Mouse (Mus musculus) liver, postnatal 0 days (tissue): ENCODE measurements around the gene Slc43a1. TPM values are rescaled to one million over a fixed set of nuclear protein-coding genes. Genes with fewer than 3 reads are reported as not detected.
A peak's percentile ranks its signal among the peaks of the same experiment; 100 is the strongest.

Experiments
- ATAC-seq: fragments of 200-750 bp; cut with Nextera tagmentation; 2 replicates; pipeline ENCODE4 v1.8.0; 2017; ENCODE audit warnings: mild to moderate bottlenecking, moderate library complexity
- DNase-seq: peaks from one replicate; pipeline ENCODE4 v3.0.0-alpha.2; 2016
- H3K27ac ChIP-seq: fragments of 300-500 bp; sonication (generic); 2 replicates; pipeline ENCODE4 v1.5.1; 2014; ENCODE audit warnings: antibody characterized with exemption, moderate library complexity, mild to moderate bottlenecking, low read depth
- H3K27me3 ChIP-seq: fragments of 300-500 bp; sonication (generic); 2 replicates; pipeline ENCODE4 v1.6.1; 2014; ENCODE audit warnings: low read length, control low read depth, mixed read lengths; ENCODE audit not compliant: insufficient read depth
- H3K36me3 ChIP-seq: fragments of 300-500 bp; sonication (generic); replicated peaks from 2 replicates; pipeline ENCODE4 v1.6.1; 2014; ENCODE audit warnings: mild to moderate bottlenecking, control low read depth, low read length, moderate library complexity, mixed read lengths; ENCODE audit not compliant: insufficient read depth
- H3K4me1 ChIP-seq: fragments of 300-500 bp; sonication (generic); 2 replicates; pipeline ENCODE4 v1.6.1; 2014; ENCODE audit warnings: antibody characterized with exemption, mild to moderate bottlenecking, control low read depth; ENCODE audit not compliant: insufficient read depth
- H3K4me2 ChIP-seq: fragments of 300-500 bp; sonication (generic); 2 replicates; pipeline ENCODE4 v1.6.1; 2014; ENCODE audit warnings: low read depth, mild to moderate bottlenecking, low read length, moderate library complexity, mixed read lengths
- H3K4me3 ChIP-seq: fragments of 300-500 bp; sonication (generic); 2 replicates; pipeline ENCODE4 v1.5.1; 2014; ENCODE audit warnings: low read depth, low read length
- H3K9ac ChIP-seq: fragments of 300-500 bp; sonication (generic); replicated peaks from 2 replicates; pipeline ENCODE4 v1.6.1; 2014; ENCODE audit warnings: mild to moderate bottlenecking, moderate library complexity
- H3K9me3 ChIP-seq: fragments of 300-500 bp; sonication (generic); 2 replicates; pipeline ENCODE4 v1.6.1; 2016; ENCODE audit warnings: mild to moderate bottlenecking, control low read depth, low read length, mixed read lengths
- CTCF ChIP-seq: sonication (generic); IDR thresholded peaks from 2 replicates; pipeline ENCODE4 v1.5.1; 2016; ENCODE audit warnings: antibody characterized with exemption, low read depth
- EP300 ChIP-seq: IDR thresholded peaks from 2 replicates; pipeline ENCODE4 v1.6.1; 2016; ENCODE audit warnings: antibody characterized with exemption, low read depth, mild to moderate bottlenecking
- WGBS: fragments of 180-500 bp; shearing (Covaris S2); extraction: QIAGEN DNeasy Blood & Tissue Kit; methylation state at CpG from one replicate; pipeline ENCODE4 v1.1.7; 2014; ENCODE audit not compliant: insufficient replicate concordance; 5-methylcytosine and 5-hydroxymethylcytosine counted together
- polyA plus RNA-seq: library from polyadenylated mRNA; unstranded; fragments of >200 nt; fragmentation: Nextera tagmentation; extraction: Ambion mirVana; gene quantifications from 2 replicates; pipeline ENCODE4 v1.2.1, GENCODE M21; 2015

Slc43a1 gene
- polyA plus RNA-seq, 1 experiment from 2014 or later, result 67.8 TPM

GRCm38 (mm10) chr2:84809330-84809729 lies 29.3 kb upstream of the Slc43a1 start:
- H3K4me1 ChIP-seq, result peaks cover 33% of the 10 kb centered on the region
- H3K4me2 ChIP-seq, result no peak overlapping the region
- no peak overlapping the region for H3K27ac ChIP-seq
- peaks cover 55% of the 10 kb centered on the region for H3K36me3 ChIP-seq
- H3K9me3 ChIP-seq, result no peaks in the 10 kb centered on the region
- DNase-seq, result no peak
- H3K27me3 ChIP-seq, result no peaks in the 10 kb centered on the region
- no peak overlapping the region for H3K4me3 ChIP-seq
- no peak overlapping the region for H3K9ac ChIP-seq
- TF ChIP-seq CTCF, result no peak
- TF ChIP-seq EP300, result no peak
- ATAC-seq, result no peak

DNA sequence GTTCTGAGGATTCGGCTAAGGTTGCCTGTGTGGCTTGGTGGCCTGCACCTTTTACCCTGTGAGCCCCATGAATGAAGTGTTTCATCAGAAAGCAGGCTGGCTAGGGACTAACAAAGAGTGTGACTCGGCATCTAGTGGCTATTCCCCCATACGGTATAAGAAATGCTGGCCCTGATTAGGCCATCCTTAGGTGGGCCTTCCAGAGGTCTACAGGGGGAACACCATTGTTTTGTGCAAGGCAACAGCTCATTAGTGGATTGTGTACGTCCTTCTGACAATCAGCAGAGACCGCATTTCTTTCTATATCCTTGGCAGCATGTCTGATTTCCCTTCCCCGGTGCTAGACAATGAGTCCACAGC lies 28.1 kb upstream of the Slc43a1 start:
- H3K27me3 ChIP-seq, result no peaks in the 10 kb centered on the region
- WGBS, result 68% methylated on average over 6 of the region's 6 CpGs
- peaks cover 37% of the 10 kb centered on the region for H3K4me1 ChIP-seq
- H3K36me3 ChIP-seq, result peaks cover 44% of the 10 kb centered on the region
- H3K9ac ChIP-seq, result no peak overlapping the region
- ATAC-seq (no peak), DNase-seq (no peak)
- H3K27ac ChIP-seq, result peak overlapping the region; percentile 77
- H3K4me3 ChIP-seq, result no peak overlapping the region
- no peaks in the 10 kb centered on the region for H3K9me3 ChIP-seq
- no peak for TF ChIP-seq CTCF
- TF ChIP-seq EP300, result no peak
- H3K4me2 ChIP-seq, result peak overlapping the region; percentile 67

DNA sequence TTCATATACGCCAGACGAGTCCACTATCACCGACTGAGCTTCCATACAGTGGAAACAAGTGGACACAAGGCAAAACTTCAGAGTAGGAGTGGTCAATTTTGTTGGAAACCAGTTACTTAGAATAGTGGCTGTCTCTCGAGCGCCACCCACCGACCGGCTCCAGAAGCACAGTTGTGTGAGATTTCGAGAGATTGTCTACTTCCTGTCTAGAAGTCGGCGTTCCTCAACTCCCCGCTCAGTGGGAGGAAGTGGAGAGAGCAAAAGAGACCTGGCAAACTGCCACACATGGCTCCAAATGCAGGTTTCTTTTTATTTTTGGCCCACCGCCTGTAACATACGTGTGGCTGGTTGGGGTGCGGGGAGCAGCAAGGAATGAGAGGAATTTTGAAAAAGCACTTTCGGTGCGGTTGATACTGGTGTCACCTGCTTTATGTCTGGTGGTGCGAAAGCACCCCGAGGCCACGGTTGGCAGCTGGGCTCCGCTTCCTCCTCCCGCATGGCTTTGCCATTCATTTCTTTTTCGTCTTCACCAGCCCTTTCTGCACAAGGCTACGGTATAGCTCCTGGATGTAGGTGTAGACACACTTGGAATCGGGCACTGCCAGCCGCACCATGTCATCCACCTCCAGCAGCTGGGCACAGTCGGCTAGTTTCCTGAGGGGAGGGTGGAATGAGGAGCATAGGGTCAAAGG lies 27.6 kb upstream of the Slc43a1 start:
- Histone ChIP-seq H3K36me3 (peaks cover 39% of the 10 kb centered on the region), H3K27me3 (no peaks in the 10 kb centered on the region), H3K9ac (peak overlapping the region; percentile 41), H3K9me3 (no peaks in the 10 kb centered on the region), H3K27ac (peak overlapping the region; percentile 77), H3K4me2 (peak overlapping the region; percentile 67), H3K4me3 (peak overlapping the region; percentile 28), H3K4me1 (peaks cover 37% of the 10 kb centered on the region)
- peak; percentile 94 for DNase-seq
- WGBS, result 32% methylated on average over 26 of the region's 26 CpGs
- ATAC-seq, result peak; percentile 48
- TF ChIP-seq CTCF, result peak; percentile 94
- peak; percentile 66 for TF ChIP-seq EP300

GRCm38 (mm10) chr2:84811880-84812279 lies 26.8 kb upstream of the Slc43a1 start:
- peaks cover 37% of the 10 kb centered on the region for H3K4me1 ChIP-seq
- peak overlapping the region; percentile 67 for H3K4me2 ChIP-seq
- peaks cover 31% of the 10 kb centered on the region for H3K36me3 ChIP-seq
- ATAC-seq (peak; percentile 96), DNase-seq (peak; percentile 88)
- peak overlapping the region; percentile 93 for H3K27ac ChIP-seq
- peak overlapping the region; percentile 49 for H3K9ac ChIP-seq
- H3K9me3 ChIP-seq, result no peaks in the 10 kb centered on the region
- peak overlapping the region; percentile 6; the same call in 1 of the 2 replicates for H3K4me3 ChIP-seq
- WGBS, result 56% methylated on average over 7 of the region's 7 CpGs
- no peak for TF ChIP-seq CTCF
- TF ChIP-seq EP300, result peak; percentile 100
- no peaks in the 10 kb centered on the region for H3K27me3 ChIP-seq

DNA sequence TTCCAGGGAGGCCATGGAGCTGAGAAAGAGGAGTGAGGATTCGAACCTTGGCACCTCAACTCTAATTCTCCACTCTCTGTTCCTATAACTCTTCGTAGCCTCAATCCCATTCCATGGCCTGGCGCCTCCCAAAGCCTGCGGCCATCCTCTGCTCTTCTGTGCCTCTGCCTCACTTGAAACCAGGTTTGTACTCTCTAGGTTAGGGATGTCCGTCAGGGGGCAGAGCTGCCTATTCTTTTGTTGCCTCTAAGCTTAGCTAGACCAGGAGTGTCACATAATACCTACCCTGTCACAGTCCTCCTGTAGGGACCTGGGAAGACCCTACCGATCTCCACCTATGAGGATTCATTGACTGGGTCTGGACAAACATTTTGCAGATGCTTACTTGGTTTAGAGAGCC lies 26.0 kb upstream of the Slc43a1 start:
- TF ChIP-seq CTCF (peak; percentile 43), EP300 (0 out of 2 replicates have a peak, but pooled peaks have one; percentile 11)

GRCm38 (mm10) chr2:84819861-84820260 lies 18.8 kb upstream of the Slc43a1 start:
- Histone ChIP-seq H3K4me2 (no peak overlapping the region), H3K36me3 (no peaks in the 10 kb centered on the region), H3K4me3 (no peak overlapping the region), H3K9ac (no peak overlapping the region), H3K4me1 (no peaks in the 10 kb centered on the region), H3K27me3 (peaks cover 20% of the 10 kb centered on the region; the same call in 1 of the 2 replicates), H3K27ac (no peak overlapping the region), H3K9me3 (no peaks in the 10 kb centered on the region)
- no peak for ATAC-seq
- DNase-seq, result no peak
- WGBS, result 42% methylated on average over 3 of the region's 3 CpGs
- no peak for TF ChIP-seq EP300
- no peak for TF ChIP-seq CTCF

More for the DNA sequence above, 26.0 kb upstream of the Slc43a1 start:
- peak overlapping the region; percentile 67 for H3K4me2 ChIP-seq
- no peak for DNase-seq
- no peaks in the 10 kb centered on the region for H3K27me3 ChIP-seq
- peak overlapping the region; percentile 93 for H3K27ac ChIP-seq
- no peaks in the 10 kb centered on the region for H3K9me3 ChIP-seq
- H3K4me1 ChIP-seq, result peaks cover 37% of the 10 kb centered on the region
- no peak for ATAC-seq
- peak overlapping the region; percentile 49 for H3K9ac ChIP-seq
- 0 out of 2 replicates have a peak overlapping the region, but pooled peaks have one; percentile 6 for H3K4me3 ChIP-seq
- 80% methylated on average over 6 of the region's 6 CpGs for WGBS
- peaks cover 26% of the 10 kb centered on the region for H3K36me3 ChIP-seq
